8 mouse cellular contexts compared by ENCODE assay signal in genomic region chr1:74951556-74952210, GRCm38 (mm10). TPM values are rescaled to one million over a fixed set of nuclear protein-coding genes. Genes with fewer than 3 reads are reported as not detected.
DNase-seq lines count a peak whose midpoint lies in the region; ATAC-seq and TF ChIP-seq lines count a peak whose summit lies in the region.

Ihh (minus strand) TSS chr1:74951672.

- peak within 1 kb of the TSS; percentile 58 for H3K4me2 ChIP-seq in hindbrain, embryonic 13.5 days
- H3K4me2 ChIP-seq in limb, embryonic 14.5 days (replicated peaks; ENCODE audit: low read depth, low read length, severe bottlenecking) = peak within 1 kb of the TSS; percentile 64
- H3K4me2 ChIP-seq in stomach, embryonic 15.5 days = peak within 1 kb of the TSS; percentile 80

- no peak for TF ChIP-seq POLR2A in limb, embryonic 14.5 days (IDR thresholded peaks at IDR 0.05; ENCODE audit: borderline replicate concordance, extremely low read depth, insufficient read depth, insufficient read length)

- H3K4me3 ChIP-seq in hindbrain, embryonic 13.5 days = peak within 1 kb of the TSS; percentile 39
- H3K4me3 ChIP-seq in limb, embryonic 14.5 days (replicated peaks; ENCODE audit: low read length) = peak within 1 kb of the TSS; percentile 40
- peak within 1 kb of the TSS; percentile 49 for H3K4me3 ChIP-seq in stomach, embryonic 15.5 days (replicated peaks)

- ATAC-seq in hindbrain, embryonic 13.5 days (ENCODE audit: low FRiP score) = no peak
- ATAC-seq in limb, embryonic 14.5 days (ENCODE audit: low FRiP score, low read depth) = no peak
- ATAC-seq in stomach, embryonic 15.5 days (ENCODE audit: insufficient read depth, low FRiP score, low read depth) = peak; percentile 91

- no peak within 1 kb of the TSS for H3K27ac ChIP-seq in hindbrain, embryonic 13.5 days
- no peak within 1 kb of the TSS for H3K27ac ChIP-seq in limb, embryonic 14.5 days (replicated peaks; ENCODE audit: low read depth, low read length)
- H3K27ac ChIP-seq in stomach, embryonic 15.5 days = peak within 1 kb of the TSS; percentile 78

- no peaks in the 10 kb centered on the region for H3K36me3 ChIP-seq in hindbrain, embryonic 13.5 days
- H3K36me3 ChIP-seq in limb, embryonic 14.5 days (ENCODE audit: control insufficient read depth, insufficient read depth, low read length) = no peaks in the 10 kb centered on the region
- H3K36me3 ChIP-seq in stomach, embryonic 15.5 days = no peaks in the 10 kb centered on the region

- DNase-seq in ovary, adult 18-20 months (ENCODE audit: low spot score) = peak; percentile 53
- no peak for DNase-seq in ovary, postnatal 10 days (ENCODE audit: low spot score)
- no peak for DNase-seq in limb, embryonic 14.5 days (ENCODE audit: low spot score)
- no peak for DNase-seq in left cerebral cortex, adult 18-20 months (ENCODE audit: low spot score in 2 of 2)
- DNase-seq in cerebellum, adult 8-10 months = no peak
- DNase-seq in spleen, adult 18-20 months = no peak

- WGBS in hindbrain, embryonic 13.5 days = 1% methylated on average over 53 of the region's 55 CpGs
- 3% methylated on average over 30 of the region's 55 CpGs for WGBS in limb, embryonic 14.5 days
- WGBS in stomach, embryonic 15.5 days = 2% methylated on average over 51 of the region's 55 CpGs

- H3K27me3 ChIP-seq in hindbrain, embryonic 13.5 days = peaks cover 95% of the 10 kb centered on the region
- peaks cover 83% of the 10 kb centered on the region for H3K27me3 ChIP-seq in limb, embryonic 14.5 days (ENCODE audit: control insufficient read depth, insufficient read depth, low read length)
- peaks cover 77% of the 10 kb centered on the region for H3K27me3 ChIP-seq in stomach, embryonic 15.5 days (replicated peaks)

- H3K9ac ChIP-seq in hindbrain, embryonic 13.5 days = peak within 1 kb of the TSS; percentile 56
- H3K9ac ChIP-seq in limb, embryonic 14.5 days (ENCODE audit: low read depth, low read length, severe bottlenecking) = peak within 1 kb of the TSS; percentile 31; the same call in 1 of the 2 replicates
- 0 out of 2 replicates have a peak within 1 kb of the TSS, but pooled peaks have one; percentile 9 for H3K9ac ChIP-seq in stomach, embryonic 15.5 days

- peaks cover 43% of the 10 kb centered on the region for H3K4me1 ChIP-seq in hindbrain, embryonic 13.5 days (replicated peaks)
- H3K4me1 ChIP-seq in limb, embryonic 14.5 days (ENCODE audit: control insufficient read depth, insufficient read depth, low read length) = peaks cover 8% of the 10 kb centered on the region
- H3K4me1 ChIP-seq in stomach, embryonic 15.5 days = peaks cover 29% of the 10 kb centered on the region

- no peaks in the 10 kb centered on the region for H3K9me3 ChIP-seq in hindbrain, embryonic 13.5 days
- H3K9me3 ChIP-seq in limb, embryonic 14.5 days (ENCODE audit: control insufficient read depth, low read length) = no peaks in the 10 kb centered on the region
- no peaks in the 10 kb centered on the region for H3K9me3 ChIP-seq in stomach, embryonic 15.5 days

RNA-seq across cellular contexts. Expression of gene Ihh, which starts in this region (rescaled TPM):
- polyA plus RNA-seq in hindbrain, embryonic 13.5 days (2015; fragmentation: Nextera tagmentation; extraction: Ambion mirVana) = 0.14 and 0.21 TPM in 2 replicates
- polyA plus RNA-seq in limb, embryonic 14.5 days (2012; rRNA removed) = 30.6 and 41.2 TPM in 2 replicates
- polyA plus RNA-seq in limb, embryonic 14.5 days (2014; fragmentation: Nextera tagmentation; extraction: Ambion mirVana) = 6.0 and 7.3 TPM in 2 replicates
- 24.3 and 31.0 TPM in 2 replicates for polyA plus RNA-seq in stomach, embryonic 15.5 days (2015; fragmentation: Nextera tagmentation; extraction: Ambion mirVana)
- total RNA-seq in left cerebral cortex, adult 18-20 months (2021) = under 1 TPM; 0.30 to 0.72 TPM
